Mouse (Mus musculus): Measurements from ENCODE around the gene Osbpl10.

Gene Osbpl10

GRCm38 (mm10) chr9:114982689-114983360 lies 4.5 kb downstream of the Osbpl10 start, which contains the start of gene Rps27rt:
TSS of gene Rps27rt (minus strand) at chr9:114982739.
- intact Hi-C loops (cut with DNase I) = no loop called here

DNA sequence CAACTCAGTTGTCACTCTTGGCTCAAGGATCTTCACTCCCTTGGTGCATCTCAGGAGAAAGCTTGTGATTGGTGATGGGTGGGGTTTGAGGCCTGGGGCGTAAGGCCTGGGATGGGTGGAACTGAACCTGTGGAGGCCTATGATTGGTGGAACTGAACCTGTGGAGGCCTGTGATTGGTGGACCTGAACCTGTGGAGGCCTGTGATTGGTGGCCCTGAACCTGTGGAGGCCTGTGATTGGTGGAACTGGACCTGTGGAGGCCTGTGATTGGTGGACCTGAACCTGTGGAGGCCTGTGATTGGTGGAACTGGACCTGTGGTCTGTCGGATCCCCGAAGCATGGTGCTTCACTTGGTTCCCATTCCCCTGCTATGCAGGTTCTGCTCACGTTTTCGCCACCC lies 7.4 kb downstream of the Osbpl10 start:
- intact Hi-C loops (cut with DNase I) = no loop called here

DNA sequence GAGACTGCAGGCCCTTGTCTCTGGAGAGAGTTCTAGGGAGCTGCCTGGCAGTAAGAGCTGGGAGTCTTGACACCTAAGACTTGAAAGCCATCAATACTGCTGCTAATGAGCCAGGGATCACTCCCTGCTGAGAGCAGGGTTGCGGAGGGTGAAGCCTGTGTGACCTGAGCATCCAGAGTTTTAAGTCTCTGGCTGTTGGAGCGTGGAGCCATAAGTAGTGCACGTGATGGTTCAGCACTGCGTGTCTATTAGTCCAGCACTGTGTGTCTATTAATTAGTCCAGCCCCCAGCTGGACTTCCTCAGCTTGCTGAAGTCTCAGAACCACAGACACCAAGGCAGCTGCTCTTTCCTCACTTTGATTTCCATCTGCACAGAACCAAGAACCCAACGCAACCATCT lies 8.0 kb downstream of the Osbpl10 start:
- intact Hi-C loops (cut with DNase I) = no loop called here

- intact Hi-C loops (cut with DNase I) = no loop called here
Observed at GRCm38 (mm10) chr9:114988029-114988428, 9.7 kb downstream of the Osbpl10 start.

- intact Hi-C loops (cut with DNase I) = no loop called here
Observed at GRCm38 (mm10) chr9:114988610-114989327, 10.4 kb downstream of the Osbpl10 start.

DNA sequence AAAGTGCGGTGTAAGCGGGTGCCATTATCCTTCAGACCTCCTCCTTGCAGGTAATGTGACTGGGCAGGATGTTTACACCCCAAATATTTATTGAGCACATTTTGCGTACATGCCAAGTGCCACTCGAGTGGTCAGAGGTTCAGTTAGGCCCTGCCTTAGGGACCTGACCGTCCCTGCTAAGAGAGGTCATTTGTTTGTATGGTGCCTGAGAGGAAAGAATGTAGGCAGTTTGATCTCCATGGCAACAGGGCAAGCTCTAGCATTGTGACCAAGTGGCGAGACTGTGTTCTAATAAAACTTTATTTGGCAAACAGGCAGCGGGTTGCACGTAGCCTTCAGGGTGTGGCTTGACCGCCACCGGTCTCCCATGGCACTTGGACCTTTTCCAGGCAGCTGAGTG lies 12.1 kb downstream of the Osbpl10 start:
- intact Hi-C loops (cut with DNase I) = no loop called here

DNA sequence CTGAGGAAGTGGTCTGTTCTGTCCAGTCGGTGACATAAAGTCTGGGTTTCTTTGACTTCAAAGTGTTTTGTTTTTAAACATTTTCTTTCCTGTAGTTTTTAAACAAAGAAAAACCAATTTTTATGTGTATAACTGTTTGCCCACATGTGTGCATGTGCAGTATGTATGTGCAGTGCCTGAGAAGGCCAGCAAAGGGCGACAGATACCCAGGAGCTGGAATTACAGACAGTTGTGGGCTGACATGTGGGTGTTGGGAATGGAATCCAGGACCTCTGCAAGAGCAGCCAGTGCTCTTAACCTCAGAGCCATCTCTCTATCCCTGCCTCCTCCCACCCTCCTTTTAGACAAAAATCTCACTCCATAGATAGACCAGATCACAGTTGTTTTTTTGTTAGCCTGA lies 14.2 kb downstream of the Osbpl10 start:
- intact Hi-C loops (cut with DNase I) = no loop called here

GRCm38 (mm10) chr9:114995250-114995649 lies 16.9 kb downstream of the Osbpl10 start:
- intact Hi-C loops (cut with DNase I) = no loop called here

GRCm38 (mm10) chr9:114995716-114996115 lies 17.3 kb downstream of the Osbpl10 start:
- intact Hi-C loops (cut with DNase I) = no loop called here

- intact Hi-C loops (cut with DNase I) = no loop called here
Observed at GRCm38 (mm10) chr9:114996489-114996888, 18.1 kb downstream of the Osbpl10 start.

DNA sequence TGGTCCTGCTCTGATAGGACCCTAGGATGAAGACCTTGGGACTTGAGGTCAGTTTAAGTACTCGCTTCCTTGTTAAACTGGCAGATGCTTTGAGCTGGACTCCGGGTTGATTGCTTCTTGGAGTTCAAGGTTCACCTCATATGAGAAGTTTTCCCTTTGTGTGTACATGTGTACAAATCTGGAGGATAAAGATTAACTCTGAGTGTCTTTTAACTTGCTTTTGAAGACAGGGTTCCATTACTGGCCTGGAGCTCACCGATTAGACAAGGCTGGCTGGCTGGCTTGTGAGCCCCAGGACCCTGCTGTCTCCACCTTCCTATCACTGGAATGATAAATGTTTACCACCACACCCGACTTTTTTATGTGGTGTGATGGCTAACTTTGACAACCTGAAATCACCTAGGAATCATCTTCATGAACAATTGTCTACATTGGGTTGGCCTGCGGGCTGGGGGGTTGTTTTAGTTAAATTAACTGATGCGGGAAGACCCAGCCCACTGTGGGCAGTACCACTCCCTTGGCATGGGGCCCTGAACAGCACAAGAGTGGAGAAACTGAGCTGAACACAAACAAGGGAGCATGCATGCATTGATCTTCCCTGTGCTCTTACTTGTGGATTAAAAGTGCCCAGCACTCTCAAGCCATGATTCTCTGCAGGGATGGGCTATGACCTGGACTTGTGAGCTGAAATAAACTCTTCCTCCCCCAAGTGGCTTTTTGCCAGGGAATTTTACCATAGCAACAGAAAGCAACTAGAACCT lies 20.8 kb downstream of the Osbpl10 start:
- intact Hi-C loops (cut with DNase I) = no loop called here

DNA sequence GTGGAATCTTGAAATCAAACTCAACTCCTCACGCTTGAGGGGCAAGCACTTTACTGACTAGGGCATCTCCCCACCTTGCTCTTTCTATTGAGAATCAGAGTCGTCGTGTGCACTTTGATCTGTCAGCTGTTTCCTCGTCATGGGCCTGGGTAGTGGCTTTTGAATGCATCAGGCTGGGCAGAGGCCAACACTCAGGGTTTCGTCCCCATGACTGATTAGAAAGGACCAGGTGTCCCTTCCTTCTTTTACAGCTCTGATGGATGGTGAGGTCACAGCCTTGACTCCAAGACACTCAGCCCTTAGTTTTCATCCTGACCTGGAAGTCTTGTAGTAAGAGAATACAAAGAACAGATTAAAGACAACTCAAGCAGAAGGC lies 21.4 kb downstream of the Osbpl10 start:
- intact Hi-C loops (cut with DNase I) = no loop called here

GRCm38 (mm10) chr9:115005446-115005845 lies 27.1 kb downstream of the Osbpl10 start:
- intact Hi-C loops (cut with DNase I) = no loop called here

DNA sequence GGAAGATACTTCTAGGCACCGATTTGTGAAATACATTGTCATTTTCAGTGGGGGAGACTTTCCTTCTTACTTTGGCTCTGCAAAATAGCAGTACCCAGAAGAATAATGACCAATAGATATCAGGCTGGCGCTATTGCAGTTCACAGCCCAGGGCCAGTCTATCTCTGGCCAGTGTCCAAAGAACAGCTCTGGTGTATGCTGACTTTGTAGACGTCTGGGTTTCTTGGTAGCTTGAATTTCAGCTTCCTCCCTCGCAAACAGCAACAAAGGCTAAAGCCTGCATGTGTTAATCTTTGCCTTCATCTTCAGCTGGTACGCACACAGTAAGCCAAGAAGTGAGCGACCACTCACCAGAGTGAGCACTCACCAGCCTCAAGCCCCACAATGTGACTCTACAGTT lies 29.4 kb downstream of the Osbpl10 start:
- intact Hi-C loops (cut with DNase I) = no loop called here

DNA sequence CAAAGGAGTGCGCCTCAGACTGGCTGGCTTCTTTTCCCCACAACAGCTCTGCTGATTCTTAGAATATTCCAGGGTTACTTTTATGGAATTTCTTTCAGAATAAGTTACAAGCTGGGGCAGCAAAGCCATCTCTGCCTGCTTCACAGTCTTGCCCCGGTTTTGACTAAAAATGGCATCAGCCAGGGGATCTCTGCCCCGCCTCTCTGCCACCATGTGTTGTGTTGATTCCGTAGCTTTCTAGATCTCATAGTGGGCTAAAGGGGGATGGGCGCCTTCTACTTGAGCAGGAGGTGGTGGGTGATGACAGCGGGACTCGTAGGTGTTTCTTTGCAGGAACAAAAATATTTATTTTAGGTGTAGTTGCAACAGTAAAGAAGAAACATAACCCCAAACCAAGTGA lies 29.8 kb downstream of the Osbpl10 start:
- intact Hi-C loops (cut with DNase I) = no loop called here

DNA sequence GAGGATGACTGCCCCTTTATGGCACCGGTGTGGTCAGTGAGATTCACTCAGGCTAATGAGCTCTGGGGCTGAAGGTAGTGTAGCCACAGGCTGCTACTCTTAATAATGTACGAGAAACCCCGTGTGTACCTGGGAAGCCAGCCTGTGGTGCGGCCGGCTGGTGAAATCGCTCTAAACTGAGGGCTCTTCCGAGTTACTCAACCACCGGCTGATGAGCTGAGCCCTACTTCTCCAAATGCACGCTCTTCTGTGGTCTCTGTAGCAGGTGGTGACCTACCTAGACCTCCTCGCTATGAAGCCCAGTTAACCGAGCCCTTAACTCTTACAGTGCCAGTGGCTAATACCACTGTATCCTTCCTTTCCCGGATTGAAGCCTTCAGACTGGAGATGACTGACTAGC lies 34.0 kb downstream of the Osbpl10 start:
- intact Hi-C loops (cut with DNase I) = no loop called here

- intact Hi-C loops (cut with DNase I) = no loop called here
Observed at GRCm38 (mm10) chr9:115020141-115020540, 41.8 kb downstream of the Osbpl10 start.

GRCm38 (mm10) chr9:115021419-115021818 lies 43.0 kb downstream of the Osbpl10 start:
- intact Hi-C loops (cut with DNase I) = no loop called here

DNA sequence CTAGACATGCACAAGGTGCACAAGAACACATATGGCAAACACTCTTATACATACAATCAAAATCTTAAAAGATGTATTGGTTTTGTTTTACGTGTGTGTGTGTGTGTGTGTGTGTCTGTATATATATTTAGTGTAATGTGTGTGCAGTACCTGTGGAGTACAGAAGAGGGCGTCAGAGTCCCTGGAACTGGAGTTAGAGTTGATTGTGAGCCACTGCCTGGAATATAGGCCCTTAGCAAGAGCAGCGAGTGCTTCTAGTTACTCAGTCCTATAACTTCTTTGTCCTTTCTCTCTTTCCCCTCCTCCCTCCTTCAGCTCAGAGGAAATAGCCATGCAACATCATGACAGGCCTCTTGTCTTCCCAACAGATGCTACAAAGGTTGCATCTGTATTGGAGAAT lies 44.8 kb downstream of the Osbpl10 start:
- intact Hi-C loops (cut with DNase I) = no loop called here

- intact Hi-C loops (cut with DNase I) = no loop called here
Observed at GRCm38 (mm10) chr9:115023708-115024383, 45.5 kb downstream of the Osbpl10 start.

DNA sequence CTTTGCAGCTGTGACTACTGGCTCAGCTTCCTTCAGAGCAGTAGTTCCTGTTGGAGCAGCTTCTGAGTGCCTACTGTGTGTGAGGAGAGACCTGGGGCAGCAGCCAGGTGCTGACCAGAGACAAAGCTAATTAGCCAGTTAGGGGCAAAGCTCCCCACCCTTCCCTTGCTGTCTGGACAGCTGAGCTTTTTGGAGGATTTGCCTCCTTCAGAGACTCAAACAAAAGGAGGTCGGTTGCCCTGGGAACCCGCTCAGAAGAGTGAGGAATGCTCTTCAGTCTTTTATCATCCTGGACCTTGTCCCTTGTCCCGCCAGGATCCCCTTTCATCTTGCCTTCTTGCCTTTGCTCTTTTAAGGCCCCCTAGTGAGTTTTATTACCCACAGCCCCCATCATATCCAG lies 50.9 kb downstream of the Osbpl10 start:
- intact Hi-C loops (cut with DNase I) = no loop called here

DNA sequence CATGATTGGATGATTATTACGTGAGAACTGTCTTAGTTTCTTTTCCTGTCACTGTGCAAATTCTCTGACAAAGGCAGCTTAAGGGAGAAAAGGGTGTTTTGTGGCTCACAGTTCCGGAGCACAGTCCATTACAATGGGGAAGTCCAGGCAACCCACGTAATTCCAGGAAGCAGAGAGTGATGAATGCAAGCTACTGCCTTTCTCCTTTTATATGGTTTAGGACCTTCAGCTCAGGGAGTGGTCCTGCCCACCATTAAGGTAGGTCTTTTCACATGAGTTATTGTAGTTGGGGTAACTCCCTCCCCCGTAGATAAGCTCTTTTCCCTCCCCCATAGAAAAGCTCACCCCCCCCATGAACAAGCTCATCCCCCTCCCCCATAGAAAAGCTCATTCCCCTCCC lies 52.2 kb downstream of the Osbpl10 start:
- intact Hi-C loops (cut with DNase I) = no loop called here
